Mouse (Mus musculus) olfactory bulb, adult 2 months (tissue): ENCODE data around the gene Arl5a.

Experiments used
- CTCF ChIP-seq: fragments of 200-500 bp; IDR thresholded peaks from 2 replicates; pipeline ENCODE4 v1.5.1; 2012; ENCODE audit warnings: low read depth, mild to moderate bottlenecking, low read length, moderate library complexity; ENCODE audit not compliant: insufficient read depth
- POLR2A ChIP-seq: fragments of 200-500 bp; IDR thresholded peaks from 2 replicates; pipeline ENCODE4 v1.6.1; 2012; ENCODE audit warnings: mild to moderate bottlenecking, low read depth, low read length, moderate library complexity; ENCODE audit not compliant: insufficient read depth

DNA sequence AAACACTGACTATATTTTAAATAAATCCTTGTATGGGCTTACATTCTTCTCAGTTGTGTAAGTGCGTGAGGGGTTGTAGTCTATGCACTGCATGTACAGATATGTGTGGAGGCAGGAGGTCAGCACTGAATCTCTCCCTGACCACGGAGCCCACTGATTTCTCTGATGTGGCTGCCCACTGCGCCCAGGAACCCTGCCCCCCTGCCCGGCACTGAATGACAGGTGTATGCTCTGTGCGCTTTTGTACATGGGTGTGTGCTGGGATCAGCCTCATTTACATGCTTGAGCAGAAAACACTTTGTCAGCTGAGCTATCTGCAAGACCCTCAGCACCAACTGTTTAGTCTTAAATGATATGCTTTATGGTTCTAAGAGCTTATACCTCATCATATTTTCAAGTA, 19.5 kb downstream of the Arl5a start:
- TF ChIP-seq CTCF = no peak
- TF ChIP-seq POLR2A = no peak
